Mouse (Mus musculus) C2C12 (cell line): ENCODE results near the gene Hoxc10.

ENCODE experiments used
- CTCF ChIP-seq: IDR thresholded peaks from one replicate; pipeline ENCODE4 v1.5.1; 2011; ENCODE audit not compliant: control insufficient read depth, insufficient read depth, insufficient read length
- USF1 ChIP-seq: IDR thresholded peaks from one replicate; pipeline ENCODE4 v1.6.1; 2011; ENCODE audit warnings: low read depth, mild to moderate bottlenecking, control low read depth, moderate library complexity

DNA sequence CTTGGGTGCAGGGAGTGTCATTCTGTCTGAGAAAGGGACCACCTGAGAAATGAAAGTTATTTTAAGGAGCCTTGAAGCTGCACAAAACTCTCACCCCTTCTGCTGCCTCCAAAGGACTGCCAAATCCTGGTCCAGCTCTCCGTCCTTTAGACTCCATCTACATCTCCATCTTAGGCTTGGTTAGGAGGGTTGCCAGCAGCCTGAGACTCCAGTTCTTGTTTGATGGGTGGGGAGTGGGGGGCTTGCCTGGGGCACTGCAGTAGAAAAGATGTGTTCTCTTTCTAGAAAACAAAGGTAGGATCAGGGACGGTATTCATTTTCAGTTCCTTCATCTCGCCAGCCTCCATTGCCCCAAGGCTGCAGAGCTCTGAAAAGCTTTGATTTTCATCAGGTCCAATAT is 30.8 kb downstream of the Hoxc10 start:
- TF ChIP-seq CTCF (no peak), USF1 (no peak)
